Mouse (Mus musculus): ENCODE data around the gene Prune2. TPM values are rescaled to one million over a fixed set of nuclear protein-coding genes. Genes with fewer than 3 reads are reported as not detected.

Prune2 gene
- polyA plus RNA-seq, 1 experiment from 2014 or later = 5.0 TPM

GRCm38 (mm10) chr19:16959551-16959950 lies 3.6 kb downstream of the Prune2 start:
- ATAC-seq (ENCODE audit: low FRiP score, low read depth) = no peak
- 71% methylated on average over 8 of the region's 8 CpGs for WGBS
- H3K4me1 ChIP-seq = peaks cover 13% of the 10 kb centered on the region; the same call in 1 of the 2 replicates

GRCm38 (mm10) chr19:16961036-16961435 lies 5.1 kb downstream of the Prune2 start:
- H3K27me3 ChIP-seq (replicated peaks) = peaks cover 16% of the 10 kb centered on the region; the same call in 1 of the 2 replicates

More at GRCm38 (mm10) chr19:16959551-16959950, 3.6 kb downstream of the Prune2 start:
- Histone ChIP-seq H3K36me3 (no peaks in the 10 kb centered on the region), H3K27ac (no peak overlapping the region), H3K9ac (no peak overlapping the region), H3K4me2 (replicated peaks) (no peak overlapping the region), H3K9me3 (no peaks in the 10 kb centered on the region), H3K27me3 (replicated peaks) (peaks cover 21% of the 10 kb centered on the region; the same call in 1 of the 2 replicates), H3K4me3 (no peak overlapping the region)

GRCm38 (mm10) chr19:16963178-16963577 lies 7.3 kb downstream of the Prune2 start:
- WGBS = 91% methylated on average over 3 of the region's 3 CpGs
- Histone ChIP-seq H3K9ac (no peak overlapping the region), H3K36me3 (no peaks in the 10 kb centered on the region), H3K27me3 (replicated peaks) (0 out of 2 replicates have a peak, but pooled peaks cover 5% of the 10 kb centered on the region), H3K4me3 (no peak overlapping the region), H3K27ac (no peak overlapping the region), H3K4me2 (replicated peaks) (no peak overlapping the region), H3K4me1 (no peaks in the 10 kb centered on the region), H3K9me3 (no peaks in the 10 kb centered on the region)
- ATAC-seq (ENCODE audit: low FRiP score, low read depth) = no peak

More at GRCm38 (mm10) chr19:16961036-16961435, 5.1 kb downstream of the Prune2 start:
- no peak overlapping the region for H3K4me3 ChIP-seq
- WGBS = 92% methylated on average over 3 of the region's 3 CpGs
- no peak overlapping the region for H3K9ac ChIP-seq
- H3K4me1 ChIP-seq = peaks cover 7% of the 10 kb centered on the region; the same call in 1 of the 2 replicates
- H3K27ac ChIP-seq = no peak overlapping the region
- no peaks in the 10 kb centered on the region for H3K9me3 ChIP-seq
- H3K36me3 ChIP-seq = no peaks in the 10 kb centered on the region
- no peak for ATAC-seq (ENCODE audit: low FRiP score, low read depth)
- H3K4me2 ChIP-seq (replicated peaks) = no peak overlapping the region

GRCm38 (mm10) chr19:16968768-16969167 lies 12.8 kb downstream of the Prune2 start:
- Histone ChIP-seq H3K27ac (no peak overlapping the region), H3K4me3 (no peak overlapping the region), H3K4me1 (no peaks in the 10 kb centered on the region), H3K9me3 (no peaks in the 10 kb centered on the region), H3K9ac (no peak overlapping the region), H3K4me2 (replicated peaks) (no peak overlapping the region), H3K27me3 (replicated peaks) (no peaks in the 10 kb centered on the region), H3K36me3 (no peaks in the 10 kb centered on the region)
- no peak for ATAC-seq (ENCODE audit: low FRiP score, low read depth)
- 89% methylated on average over 5 of the region's 5 CpGs for WGBS

GRCm38 (mm10) chr19:16970612-16971011 lies 14.7 kb downstream of the Prune2 start:
- Histone ChIP-seq H3K4me1 (no peaks in the 10 kb centered on the region), H3K9ac (no peak overlapping the region), H3K36me3 (no peaks in the 10 kb centered on the region), H3K27ac (no peak overlapping the region), H3K27me3 (replicated peaks) (no peaks in the 10 kb centered on the region), H3K4me2 (replicated peaks) (no peak overlapping the region), H3K4me3 (no peak overlapping the region), H3K9me3 (no peaks in the 10 kb centered on the region)
- ATAC-seq (ENCODE audit: low FRiP score, low read depth) = no peak
- 55% methylated on average over 2 of the region's 2 CpGs for WGBS

- no peak overlapping the region for H3K9ac ChIP-seq
- H3K4me3 ChIP-seq = no peak overlapping the region
- no peaks in the 10 kb centered on the region for H3K36me3 ChIP-seq
- H3K4me2 ChIP-seq (replicated peaks) = no peak overlapping the region
- H3K9me3 ChIP-seq = no peaks in the 10 kb centered on the region
- H3K27me3 ChIP-seq (replicated peaks) = no peaks in the 10 kb centered on the region
- H3K27ac ChIP-seq = no peak overlapping the region
- 91% methylated on average over 3 of the region's 3 CpGs for WGBS
- H3K4me1 ChIP-seq = no peaks in the 10 kb centered on the region
- ATAC-seq (ENCODE audit: low FRiP score, low read depth) = no peak
Observed at GRCm38 (mm10) chr19:16978910-16979309, 23.0 kb downstream of the Prune2 start.

- H3K27ac ChIP-seq = no peak overlapping the region
- no peak for ATAC-seq (ENCODE audit: low FRiP score, low read depth)
Observed at GRCm38 (mm10) chr19:16981743-16982142, 25.8 kb downstream of the Prune2 start.

GRCm38 (mm10) chr19:16984897-16985296 lies 29.0 kb downstream of the Prune2 start:
- H3K27ac ChIP-seq = no peak overlapping the region
- no peak overlapping the region for H3K4me2 ChIP-seq (replicated peaks)
- no peaks in the 10 kb centered on the region for H3K36me3 ChIP-seq
- WGBS = 52% methylated on average over 5 of the region's 5 CpGs
- H3K4me3 ChIP-seq = no peak overlapping the region
- ATAC-seq (ENCODE audit: low FRiP score, low read depth) = no peak
- no peaks in the 10 kb centered on the region for H3K9me3 ChIP-seq
- no peaks in the 10 kb centered on the region for H3K27me3 ChIP-seq (replicated peaks)
- H3K9ac ChIP-seq = no peak overlapping the region
- H3K4me1 ChIP-seq = no peaks in the 10 kb centered on the region

More at GRCm38 (mm10) chr19:16981743-16982142, 25.8 kb downstream of the Prune2 start:
- H3K9ac ChIP-seq = no peak overlapping the region
- no peaks in the 10 kb centered on the region for H3K9me3 ChIP-seq
- no peaks in the 10 kb centered on the region for H3K36me3 ChIP-seq
- H3K4me2 ChIP-seq (replicated peaks) = no peak overlapping the region
- H3K4me3 ChIP-seq = no peak overlapping the region
- no peaks in the 10 kb centered on the region for H3K27me3 ChIP-seq (replicated peaks)
- 89% methylated on average over 4 of the region's 4 CpGs for WGBS
- H3K4me1 ChIP-seq = no peaks in the 10 kb centered on the region

- Histone ChIP-seq H3K9me3 (no peaks in the 10 kb centered on the region), H3K4me3 (no peak overlapping the region), H3K36me3 (no peaks in the 10 kb centered on the region), H3K27ac (no peak overlapping the region), H3K27me3 (replicated peaks) (no peaks in the 10 kb centered on the region), H3K4me2 (replicated peaks) (no peak overlapping the region), H3K9ac (no peak overlapping the region), H3K4me1 (no peaks in the 10 kb centered on the region)
- no peak for ATAC-seq (ENCODE audit: low FRiP score, low read depth)
- WGBS = 81% methylated on average over 11 of the region's 11 CpGs
Observed at GRCm38 (mm10) chr19:16987984-16988383, 32.1 kb downstream of the Prune2 start.

- no peak overlapping the region for H3K4me3 ChIP-seq
- H3K4me2 ChIP-seq (replicated peaks) = no peak overlapping the region
- H3K4me1 ChIP-seq = no peaks in the 10 kb centered on the region
- no peaks in the 10 kb centered on the region for H3K9me3 ChIP-seq
- ATAC-seq (ENCODE audit: low FRiP score, low read depth) = no peak
- H3K27me3 ChIP-seq (replicated peaks) = no peaks in the 10 kb centered on the region
- no peak overlapping the region for H3K9ac ChIP-seq
- H3K36me3 ChIP-seq = no peaks in the 10 kb centered on the region
- WGBS = 87% methylated on average over 4 of the region's 4 CpGs
- H3K27ac ChIP-seq = no peak overlapping the region
Observed at GRCm38 (mm10) chr19:16992151-16992550, 36.2 kb downstream of the Prune2 start.

- H3K27me3 ChIP-seq (replicated peaks) = no peaks in the 10 kb centered on the region
- ATAC-seq (ENCODE audit: low FRiP score, low read depth) = no peak
- H3K4me1 ChIP-seq = no peaks in the 10 kb centered on the region
- no peak overlapping the region for H3K27ac ChIP-seq
- H3K9me3 ChIP-seq = no peaks in the 10 kb centered on the region
- no peak overlapping the region for H3K4me2 ChIP-seq (replicated peaks)
- WGBS = 82% methylated on average over 8 of the region's 8 CpGs
- no peaks in the 10 kb centered on the region for H3K36me3 ChIP-seq
- no peak overlapping the region for H3K9ac ChIP-seq
- H3K4me3 ChIP-seq = no peak overlapping the region
Observed at GRCm38 (mm10) chr19:16994260-16994659, 38.3 kb downstream of the Prune2 start.

- H3K4me2 ChIP-seq (replicated peaks) = no peak overlapping the region
- H3K36me3 ChIP-seq = no peaks in the 10 kb centered on the region
- H3K4me1 ChIP-seq = no peaks in the 10 kb centered on the region
- ATAC-seq (ENCODE audit: low FRiP score, low read depth) = no peak
- WGBS = 84% methylated on average over 7 of the region's 7 CpGs
- H3K27me3 ChIP-seq (replicated peaks) = no peaks in the 10 kb centered on the region
- H3K27ac ChIP-seq = no peak overlapping the region
- no peaks in the 10 kb centered on the region for H3K9me3 ChIP-seq
- H3K9ac ChIP-seq = no peak overlapping the region
- H3K4me3 ChIP-seq = no peak overlapping the region
Observed at GRCm38 (mm10) chr19:16997915-16998314, 42.0 kb downstream of the Prune2 start.

- Histone ChIP-seq H3K27me3 (replicated peaks) (no peaks in the 10 kb centered on the region), H3K4me1 (no peaks in the 10 kb centered on the region), H3K36me3 (no peaks in the 10 kb centered on the region), H3K9me3 (no peaks in the 10 kb centered on the region), H3K9ac (no peak overlapping the region), H3K4me3 (no peak overlapping the region), H3K27ac (no peak overlapping the region), H3K4me2 (replicated peaks) (no peak overlapping the region)
- no peak for ATAC-seq (ENCODE audit: low FRiP score, low read depth)
- WGBS = 76% methylated on average over 17 of the region's 17 CpGs
Observed at GRCm38 (mm10) chr19:17006220-17006907, 50.4 kb downstream of the Prune2 start.
